18 mouse cellular contexts compared by ENCODE assay signal in the genomic region with DNA sequence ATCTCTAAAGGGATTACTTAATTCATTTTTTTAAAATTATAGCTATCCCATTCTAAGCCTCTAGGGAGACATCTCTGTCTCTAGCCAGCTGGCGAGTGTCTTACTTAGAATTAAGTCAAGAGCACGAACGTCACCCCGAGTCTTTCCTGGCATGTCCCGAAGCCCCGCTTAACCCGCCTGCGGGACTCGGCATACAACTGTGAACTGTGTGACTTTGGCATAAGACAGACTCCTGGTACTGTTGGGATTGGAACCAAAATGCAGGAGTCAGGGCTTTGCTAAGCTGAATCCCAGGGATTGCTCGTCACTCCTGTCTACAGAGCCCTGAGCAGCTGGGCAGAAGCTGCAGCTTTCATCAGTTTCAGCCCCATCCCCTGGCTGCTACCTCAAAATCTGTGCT. TPM values are rescaled to one million over a fixed set of nuclear protein-coding genes. Genes with fewer than 3 reads are reported as not detected.
DNase-seq lines count a peak whose midpoint lies in the region; ATAC-seq lines count a peak whose summit lies in the region.
"Had no signal": no experiment of that assay in that cellular context is flagged by ENCODE, and none has a peak within 500 bp of the region (broad histone marks: within the 10 kb centered on the region; RNA-seq: fewer than 3 reads in every experiment).

No protein-coding gene starts in this region.

- 0 out of 2 replicates have a peak overlapping the region, but pooled peaks have one; percentile 70 for H3K4me2 ChIP-seq in limb, embryonic 12.5 days
- H3K4me2 ChIP-seq: limb, embryonic 13.5 days had no signal

- H3K4me3 ChIP-seq in limb, embryonic 12.5 days (replicated peaks) = 0 out of 2 replicates have a peak overlapping the region, but pooled peaks have one; percentile 39
- H3K4me3 ChIP-seq: heart, adult 2 months; limb, embryonic 13.5 days; myocyte had no signal

- 57% methylated on average over 10 of the region's 10 CpGs for WGBS in limb, embryonic 12.5 days

- DNase-seq in frontal cortex, postnatal 36 days (ENCODE audit: low spot score in 2 of 2) = peak; percentile 5 to 17
- no peak for DNase-seq in frontal cortex, postnatal 10 days (ENCODE audit: low spot score in 2 of 2)
- peak; percentile 7 to 16 for DNase-seq in right cerebral cortex, adult 2 months (ENCODE audit: low spot score in 2 of 2)
- DNase-seq in right cerebral cortex, postnatal 10 days (ENCODE audit: low spot score in 2 of 2) = no peak
- no peak for DNase-seq in kidney, postnatal 4 days
- no peak for DNase-seq in testis, postnatal 14 days (ENCODE audit: low spot score)
- DNase-seq in B cell, adult 2 months = no peak
- DNase-seq: cerebellum, adult 8-10 months; heart, adult 2 months; heart, postnatal 10 days; kidney, adult 11 months; kidney, postnatal 36 days; lung, adult 18-20 months; thymus, postnatal 36 days had no signal

- H3K9me3 ChIP-seq in limb, embryonic 12.5 days = no peaks in the 10 kb centered on the region
- H3K9me3 ChIP-seq: limb, embryonic 13.5 days had no signal

- no peak overlapping the region for H3K27ac ChIP-seq in limb, embryonic 12.5 days
- H3K27ac ChIP-seq: heart, adult 2 months; limb, embryonic 13.5 days had no signal

- ATAC-seq in limb, embryonic 12.5 days (ENCODE audit: insufficient number of reproducible peaks, insufficient read depth, low FRiP score, low TSS enrichment, low read depth) = no peak
- ATAC-seq: activated CD4-positive, CD25-positive, alpha-beta regulatory T cell, adult 4 months had no signal

- H3K9ac ChIP-seq in limb, embryonic 12.5 days (replicated peaks) = no peak overlapping the region
- H3K9ac ChIP-seq: limb, embryonic 13.5 days had no signal

- H3K4me1 ChIP-seq in limb, embryonic 12.5 days (replicated peaks) = peaks cover 20% of the 10 kb centered on the region

- H3K27me3 ChIP-seq in limb, embryonic 12.5 days = peaks cover 63% of the 10 kb centered on the region

- no peaks in the 10 kb centered on the region for H3K36me3 ChIP-seq in limb, embryonic 12.5 days
- H3K36me3 ChIP-seq: limb, embryonic 13.5 days had no signal

RNA-seq across cellular contexts. Expression of a gene that starts 2.4 kb away (rescaled TPM):
- polyA plus RNA-seq in limb, embryonic 12.5 days (2016; fragmentation: Nextera tagmentation; extraction: Ambion mirVana) = 5.9 and 6.7 TPM in 2 replicates
- polyA plus RNA-seq: activated CD4-positive, CD25-positive, alpha-beta regulatory T cell, adult 4 months; heart, adult 2 months; myocyte had no signal

Comparison
In these comparisons a context has a peak if more than half of its experiments do, and no peak if none do; other contexts are left out.
1. DNase-seq: peak in frontal cortex, postnatal 36 days (2 of 2) and right cerebral cortex, adult 2 months (2 of 2); none in frontal cortex, postnatal 10 days (0 of 2), right cerebral cortex, postnatal 10 days (0 of 2), kidney, postnatal 4 days (0 of 2), testis, postnatal 14 days (single experiment) and B cell, adult 2 months (0 of 2).